Mouse (Mus musculus) neural tube, embryonic 11.5 days (tissue): ENCODE measurements around the gene Dst. TPM values are rescaled to one million over a fixed set of nuclear protein-coding genes. Genes with fewer than 3 reads are reported as not detected.

Experiments
- ATAC-seq: fragments of 200-750 bp; cut with Nextera tagmentation; 2 replicates; pipeline ENCODE4 v1.8.0; 2017; ENCODE audit warnings: moderate number of reproducible peaks, mild to moderate bottlenecking, moderate TSS enrichment, moderate library complexity; ENCODE audit not compliant: insufficient read depth, low FRiP score, low TSS enrichment
- DNase-seq: peaks from one replicate; pipeline ENCODE4 v3.0.0-alpha.2; 2015; ENCODE audit warnings: low spot score
- H3K27ac ChIP-seq: fragments of 300-500 bp; sonication (generic); 2 replicates; pipeline ENCODE4 v1.5.1; 2014; ENCODE audit warnings: low read depth, mild to moderate bottlenecking, low read length
- H3K27me3 ChIP-seq: fragments of 300-500 bp; sonication (generic); 2 replicates; pipeline ENCODE4 v1.6.1; 2014; ENCODE audit warnings: mild to moderate bottlenecking, low read length, mixed read lengths; ENCODE audit not compliant: control insufficient read depth, insufficient read depth
- H3K36me3 ChIP-seq: fragments of 300-500 bp; sonication (generic); 2 replicates; pipeline ENCODE4 v1.6.1; 2014; ENCODE audit warnings: mild to moderate bottlenecking, low read length, moderate library complexity, mixed read lengths; ENCODE audit not compliant: control insufficient read depth, insufficient read depth
- H3K4me1 ChIP-seq: fragments of 300-500 bp; sonication (generic); 2 replicates; pipeline ENCODE4 v1.6.1; 2014; ENCODE audit warnings: low read length, mixed read lengths; ENCODE audit not compliant: control insufficient read depth, insufficient read depth
- H3K4me2 ChIP-seq: fragments of 300-500 bp; sonication (generic); 2 replicates; pipeline ENCODE4 v1.6.1; 2014; ENCODE audit warnings: low read depth, mild to moderate bottlenecking, moderate library complexity
- H3K4me3 ChIP-seq: fragments of 300-500 bp; sonication (generic); 2 replicates; pipeline ENCODE4 v1.5.1; 2014; ENCODE audit warnings: low read depth, low read length
- H3K9ac ChIP-seq: fragments of 300-500 bp; sonication (generic); 2 replicates; pipeline ENCODE4 v1.6.1; 2014; ENCODE audit warnings: mild to moderate bottlenecking, low read length
- H3K9me3 ChIP-seq: fragments of 300-500 bp; sonication (generic); 2 replicates; pipeline ENCODE4 v1.6.1; 2016; ENCODE audit warnings: low read length; ENCODE audit not compliant: control insufficient read depth
- WGBS: fragments of 180-500 bp; shearing (Covaris S2); extraction: QIAGEN DNeasy Blood & Tissue Kit; methylation state at CpG from one replicate; pipeline ENCODE4 v1.1.7; 2014; 5-methylcytosine and 5-hydroxymethylcytosine counted together
- polyA plus RNA-seq: library from polyadenylated mRNA; unstranded; fragments of >200 nt; fragmentation: Nextera tagmentation; extraction: Ambion mirVana; gene quantifications from 2 replicates; pipeline ENCODE4 v1.2.1, GENCODE M21; 2014

Dst gene
- polyA plus RNA-seq, 1 experiment from 2014 or later, result 46.2 TPM

GRCm38 (mm10) chr1:34103176-34103575 is 195.2 kb downstream of the Dst start:
- no peak overlapping the region for H3K27ac ChIP-seq
- WGBS, result 58% methylated on average over 3 of the region's 3 CpGs

GRCm38 (mm10) chr1:34103713-34104172 is 195.7 kb downstream of the Dst start:
- ATAC-seq (peak; percentile 35; the same call in 1 of the 2 replicates), DNase-seq (no peak)
- H3K9me3 ChIP-seq, result no peaks in the 10 kb centered on the region
- 0 out of 2 replicates have a peak overlapping the region, but pooled peaks have one; percentile 9 for H3K4me2 ChIP-seq
- no peak overlapping the region for H3K4me3 ChIP-seq
- no peaks in the 10 kb centered on the region for H3K36me3 ChIP-seq
- H3K27ac ChIP-seq, result no peak overlapping the region
- no peaks in the 10 kb centered on the region for H3K27me3 ChIP-seq
- WGBS, result 1% methylated on average over 3 of the region's 3 CpGs
- peaks cover 26% of the 10 kb centered on the region for H3K4me1 ChIP-seq
- H3K9ac ChIP-seq, result no peak overlapping the region

More at GRCm38 (mm10) chr1:34103176-34103575, 195.2 kb downstream of the Dst start:
- Histone ChIP-seq H3K9me3 (no peaks in the 10 kb centered on the region), H3K4me3 (no peak overlapping the region), H3K36me3 (no peaks in the 10 kb centered on the region), H3K4me2 (0 out of 2 replicates have a peak overlapping the region, but pooled peaks have one; percentile 9), H3K4me1 (peaks cover 26% of the 10 kb centered on the region), H3K9ac (no peak overlapping the region), H3K27me3 (no peaks in the 10 kb centered on the region)
- ATAC-seq, result no peak
- DNase-seq, result no peak

- Histone ChIP-seq H3K4me1 (peaks cover 26% of the 10 kb centered on the region), H3K4me3 (no peak overlapping the region), H3K36me3 (no peaks in the 10 kb centered on the region), H3K27ac (no peak overlapping the region), H3K27me3 (no peaks in the 10 kb centered on the region), H3K9me3 (no peaks in the 10 kb centered on the region), H3K9ac (no peak overlapping the region), H3K4me2 (no peak overlapping the region)
- DNase-seq (no peak), ATAC-seq (no peak)
- WGBS, result 9% methylated on average over 8 of the region's 8 CpGs
Observed at GRCm38 (mm10) chr1:34104846-34105245, 196.8 kb downstream of the Dst start.

GRCm38 (mm10) chr1:34106606-34107005 is 198.6 kb downstream of the Dst start:
- 0 out of 2 replicates have a peak overlapping the region, but pooled peaks have one; percentile 14 for H3K4me2 ChIP-seq
- H3K27me3 ChIP-seq, result no peaks in the 10 kb centered on the region
- H3K4me3 ChIP-seq, result no peak overlapping the region
- no peaks in the 10 kb centered on the region for H3K9me3 ChIP-seq
- 0 out of 2 replicates have a peak overlapping the region, but pooled peaks have one; percentile 34 for H3K27ac ChIP-seq
- no peak overlapping the region; the same call in 1 of the 2 replicates for H3K9ac ChIP-seq
- DNase-seq, result peak; percentile 21
- WGBS, result 6% methylated on average over 8 of the region's 8 CpGs
- H3K36me3 ChIP-seq, result no peaks in the 10 kb centered on the region
- ATAC-seq, result no peak
- H3K4me1 ChIP-seq, result peaks cover 26% of the 10 kb centered on the region

GRCm38 (mm10) chr1:34107076-34107475 is 199.1 kb downstream of the Dst start:
- 23% methylated on average over 8 of the region's 8 CpGs for WGBS
- Histone ChIP-seq H3K27me3 (no peaks in the 10 kb centered on the region), H3K9me3 (no peaks in the 10 kb centered on the region), H3K4me1 (peaks cover 26% of the 10 kb centered on the region), H3K9ac (no peak overlapping the region; the same call in 1 of the 2 replicates), H3K36me3 (no peaks in the 10 kb centered on the region), H3K27ac (no peak overlapping the region), H3K4me3 (no peak overlapping the region), H3K4me2 (no peak overlapping the region)
- ATAC-seq (no peak), DNase-seq (no peak)

GRCm38 (mm10) chr1:34109599-34110210 is 201.7 kb downstream of the Dst start:
- H3K36me3 ChIP-seq, result no peaks in the 10 kb centered on the region
- DNase-seq, result no peak
- no peaks in the 10 kb centered on the region for H3K9me3 ChIP-seq
- no peak for ATAC-seq
- no peaks in the 10 kb centered on the region for H3K27me3 ChIP-seq
- H3K9ac ChIP-seq, result no peak overlapping the region
- 79% methylated on average over 6 of the region's 6 CpGs for WGBS
- peaks cover 13% of the 10 kb centered on the region for H3K4me1 ChIP-seq
- no peak overlapping the region for H3K4me2 ChIP-seq
- H3K27ac ChIP-seq, result no peak overlapping the region
- no peak overlapping the region for H3K4me3 ChIP-seq

- 61% methylated on average over 2 of the region's 2 CpGs for WGBS
- no peak overlapping the region for H3K4me3 ChIP-seq
- no peak overlapping the region for H3K4me2 ChIP-seq
- ATAC-seq, result no peak
- H3K27me3 ChIP-seq, result no peaks in the 10 kb centered on the region
- no peaks in the 10 kb centered on the region for H3K36me3 ChIP-seq
- peaks cover 5% of the 10 kb centered on the region for H3K4me1 ChIP-seq
- DNase-seq, result no peak
- H3K9ac ChIP-seq, result no peak overlapping the region
- no peaks in the 10 kb centered on the region for H3K9me3 ChIP-seq
- no peak overlapping the region for H3K27ac ChIP-seq
Observed at GRCm38 (mm10) chr1:34110862-34111261, 202.8 kb downstream of the Dst start.

- no peaks in the 10 kb centered on the region for H3K36me3 ChIP-seq
- no peaks in the 10 kb centered on the region for H3K27me3 ChIP-seq
- H3K4me1 ChIP-seq, result no peaks in the 10 kb centered on the region
- H3K9ac ChIP-seq, result no peak overlapping the region
- H3K9me3 ChIP-seq, result no peaks in the 10 kb centered on the region
- ATAC-seq (no peak), DNase-seq (no peak)
- H3K4me2 ChIP-seq, result no peak overlapping the region
- 85% methylated on average over 2 of the region's 2 CpGs for WGBS
- no peak overlapping the region for H3K4me3 ChIP-seq
- H3K27ac ChIP-seq, result no peak overlapping the region
Observed at GRCm38 (mm10) chr1:34111954-34112353, 203.9 kb downstream of the Dst start.

- Histone ChIP-seq H3K9me3 (no peaks in the 10 kb centered on the region), H3K27me3 (no peaks in the 10 kb centered on the region), H3K36me3 (no peaks in the 10 kb centered on the region), H3K9ac (no peak overlapping the region), H3K4me1 (no peaks in the 10 kb centered on the region), H3K4me2 (no peak overlapping the region), H3K4me3 (no peak overlapping the region), H3K27ac (no peak overlapping the region)
- no peak for DNase-seq
- WGBS, result 88% methylated on average over 11 of the region's 11 CpGs
- ATAC-seq, result no peak
Observed at GRCm38 (mm10) chr1:34116444-34116843, 208.4 kb downstream of the Dst start.
